Mouse (Mus musculus): ENCODE results near the gene Rbbp4. TPM values are rescaled to one million over a fixed set of nuclear protein-coding genes. Genes with fewer than 3 reads are reported as not detected.

Gene Rbbp4
- polyA plus RNA-seq, 1 experiment from 2014 or later, result 167 TPM

DNA sequence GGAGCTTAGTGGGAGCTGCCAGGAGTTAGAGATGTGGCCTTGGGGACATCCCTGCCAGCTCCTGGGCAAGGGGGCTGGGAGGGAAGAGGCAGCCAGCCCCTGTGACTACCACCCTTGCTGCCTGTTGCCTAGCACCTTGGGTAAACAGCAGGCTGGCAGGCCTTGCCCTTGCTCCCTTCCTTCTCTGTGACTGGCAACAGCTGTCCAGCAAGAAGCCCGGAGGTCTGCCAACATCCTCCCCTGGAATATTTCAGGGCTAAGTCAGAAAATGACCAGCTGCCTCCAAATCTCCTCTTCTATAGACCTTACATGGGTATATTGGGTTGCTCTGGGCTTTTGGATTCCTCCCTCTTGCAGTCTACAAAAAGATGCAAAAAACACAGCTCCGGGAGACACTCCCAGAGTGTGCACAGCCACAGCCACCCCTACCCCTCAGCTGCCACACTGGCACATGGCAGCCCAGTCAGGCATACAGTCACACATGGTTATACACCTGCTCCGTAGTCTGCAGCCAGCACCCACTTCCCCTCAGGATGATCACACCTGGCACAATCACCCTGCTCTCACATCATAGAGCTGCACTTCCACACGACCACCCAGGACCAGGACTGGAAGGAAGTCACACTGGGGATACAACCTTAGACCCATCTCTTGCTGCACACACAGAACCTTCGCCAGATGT, 49.0 kb downstream of the Rbbp4 start:
- Histone ChIP-seq H3K4me3 (ENCODE audit: low read depth, low read length) (no peak overlapping the region), H3K27me3 (ENCODE audit: insufficient read depth, low read length) (peaks cover 25% of the 10 kb centered on the region), H3K9me3 (ENCODE audit: low read length) (no peaks in the 10 kb centered on the region), H3K4me1 (ENCODE audit: insufficient read depth) (peaks cover 10% of the 10 kb centered on the region), H3K9ac (replicated peaks) (no peak overlapping the region), H3K4me2 (ENCODE audit: low read depth, low read length) (no peak overlapping the region), H3K27ac (ENCODE audit: low read depth) (no peak overlapping the region), H3K36me3 (replicated peaks; ENCODE audit: insufficient read depth, low read length) (no peaks in the 10 kb centered on the region)
- ATAC-seq (no peak), DNase-seq (no peak)
- 59% methylated on average over 5 of the region's 5 CpGs for WGBS (ENCODE audit: insufficient replicate concordance)
- TF ChIP-seq EP300 (IDR thresholded peaks at IDR 0.05; ENCODE audit: low read depth) (no peak), CTCF (IDR thresholded peaks at IDR 0.05; ENCODE audit: low read depth) (no peak)

DNA sequence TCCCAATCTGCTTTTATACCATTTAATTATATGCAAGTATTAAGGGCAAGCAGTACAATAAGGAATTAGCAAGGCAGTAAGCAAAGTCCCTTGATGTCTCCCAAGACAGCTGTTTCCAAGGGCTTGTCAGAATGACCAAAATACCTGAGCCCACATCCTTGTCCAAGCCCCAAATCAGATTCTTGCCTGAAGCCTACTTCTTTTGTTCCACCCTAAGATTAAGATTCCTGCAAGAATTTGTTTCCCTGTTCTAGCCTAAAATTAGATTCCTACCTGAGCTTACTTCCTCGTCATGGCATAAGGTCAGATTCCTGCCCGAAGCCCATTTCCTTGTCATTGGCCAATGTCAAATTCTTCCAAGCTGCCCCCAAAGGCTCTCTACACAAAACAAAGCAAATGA, 50.5 kb downstream of the Rbbp4 start:
- H3K27me3 ChIP-seq (ENCODE audit: insufficient read depth, low read length), result peaks cover 25% of the 10 kb centered on the region
- WGBS (ENCODE audit: insufficient replicate concordance), result 72% methylated on average over 2 of the region's 2 CpGs

DNA sequence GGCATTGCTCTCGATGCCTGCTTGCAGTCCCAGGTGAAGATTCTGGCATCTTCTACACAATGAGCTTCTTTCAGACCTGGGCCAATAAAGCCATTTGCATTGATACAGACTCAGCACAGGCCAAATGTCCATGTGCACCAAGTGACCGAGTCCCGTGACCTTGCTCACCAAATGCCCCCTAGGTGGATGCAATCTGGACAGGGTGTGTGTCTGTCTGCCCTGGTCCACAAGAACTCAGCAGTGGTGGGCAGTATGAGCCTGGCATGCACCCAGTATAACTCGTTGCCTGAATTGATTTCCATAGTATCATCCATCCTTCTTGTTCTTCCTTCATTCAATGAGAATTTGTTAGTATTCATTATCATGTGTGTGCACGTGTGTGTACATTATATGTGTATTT, 51.9 kb downstream of the Rbbp4 start:
- Histone ChIP-seq H3K4me3 (ENCODE audit: low read depth, low read length) (no peak overlapping the region), H3K4me1 (ENCODE audit: insufficient read depth) (peaks cover 10% of the 10 kb centered on the region), H3K36me3 (replicated peaks; ENCODE audit: insufficient read depth, low read length) (no peaks in the 10 kb centered on the region), H3K27me3 (ENCODE audit: insufficient read depth, low read length) (peaks cover 25% of the 10 kb centered on the region), H3K9me3 (ENCODE audit: low read length) (no peaks in the 10 kb centered on the region), H3K4me2 (ENCODE audit: low read depth, low read length) (no peak overlapping the region), H3K27ac (ENCODE audit: low read depth) (no peak overlapping the region), H3K9ac (replicated peaks) (no peak overlapping the region)
- no peak for ATAC-seq
- no peak for TF ChIP-seq EP300 (IDR thresholded peaks at IDR 0.05; ENCODE audit: low read depth)
- no peak for TF ChIP-seq CTCF (IDR thresholded peaks at IDR 0.05; ENCODE audit: low read depth)
- WGBS (ENCODE audit: insufficient replicate concordance), result 69% methylated on average over 5 of the region's 5 CpGs
- DNase-seq, result no peak

More for the DNA sequence above, 50.5 kb downstream of the Rbbp4 start:
- no peak for ATAC-seq
- Histone ChIP-seq H3K27ac (ENCODE audit: low read depth) (no peak overlapping the region), H3K9ac (replicated peaks) (no peak overlapping the region), H3K4me1 (ENCODE audit: insufficient read depth) (peaks cover 10% of the 10 kb centered on the region), H3K36me3 (replicated peaks; ENCODE audit: insufficient read depth, low read length) (no peaks in the 10 kb centered on the region), H3K9me3 (ENCODE audit: low read length) (no peaks in the 10 kb centered on the region), H3K4me3 (ENCODE audit: low read depth, low read length) (no peak overlapping the region), H3K4me2 (ENCODE audit: low read depth, low read length) (no peak overlapping the region)
- TF ChIP-seq EP300 (IDR thresholded peaks at IDR 0.05; ENCODE audit: low read depth) (no peak), CTCF (IDR thresholded peaks at IDR 0.05; ENCODE audit: low read depth) (no peak)
- DNase-seq, result no peak

DNA sequence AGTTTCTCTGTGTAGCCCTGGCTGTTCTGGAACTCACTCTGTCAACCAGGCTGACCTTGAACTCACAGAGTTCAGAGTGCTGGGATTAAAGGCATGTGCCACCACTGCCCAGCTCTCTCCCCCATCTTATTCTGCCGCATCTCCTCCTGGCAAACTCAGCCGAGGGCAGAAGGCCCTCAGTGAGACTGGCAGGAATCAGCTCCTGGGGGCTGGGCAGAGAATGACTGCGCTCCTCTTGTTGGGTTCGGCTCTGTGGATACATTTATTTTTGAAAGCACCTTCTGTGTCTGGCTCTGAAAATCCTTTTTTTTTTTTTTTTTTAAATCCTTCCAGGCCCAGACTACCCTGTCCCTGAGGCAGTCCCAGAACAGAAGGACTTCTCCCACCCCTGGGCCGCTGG, 52.4 kb downstream of the Rbbp4 start:
- no peak overlapping the region for H3K4me2 ChIP-seq (ENCODE audit: low read depth, low read length)
- H3K9me3 ChIP-seq (ENCODE audit: low read length), result no peaks in the 10 kb centered on the region
- TF ChIP-seq CTCF (IDR thresholded peaks at IDR 0.05; ENCODE audit: low read depth) (no peak), EP300 (IDR thresholded peaks at IDR 0.05; ENCODE audit: low read depth) (no peak)
- ATAC-seq, result no peak
- H3K9ac ChIP-seq (replicated peaks), result no peak overlapping the region
- H3K27ac ChIP-seq (ENCODE audit: low read depth), result no peak overlapping the region
- no peaks in the 10 kb centered on the region for H3K36me3 ChIP-seq (replicated peaks; ENCODE audit: insufficient read depth, low read length)
- no peak overlapping the region for H3K4me3 ChIP-seq (ENCODE audit: low read depth, low read length)
- DNase-seq, result no peak
- peaks cover 24% of the 10 kb centered on the region for H3K27me3 ChIP-seq (ENCODE audit: insufficient read depth, low read length)
- 82% methylated on average over 5 of the region's 5 CpGs for WGBS (ENCODE audit: insufficient replicate concordance)
- peaks cover 7% of the 10 kb centered on the region for H3K4me1 ChIP-seq (ENCODE audit: insufficient read depth)

DNA sequence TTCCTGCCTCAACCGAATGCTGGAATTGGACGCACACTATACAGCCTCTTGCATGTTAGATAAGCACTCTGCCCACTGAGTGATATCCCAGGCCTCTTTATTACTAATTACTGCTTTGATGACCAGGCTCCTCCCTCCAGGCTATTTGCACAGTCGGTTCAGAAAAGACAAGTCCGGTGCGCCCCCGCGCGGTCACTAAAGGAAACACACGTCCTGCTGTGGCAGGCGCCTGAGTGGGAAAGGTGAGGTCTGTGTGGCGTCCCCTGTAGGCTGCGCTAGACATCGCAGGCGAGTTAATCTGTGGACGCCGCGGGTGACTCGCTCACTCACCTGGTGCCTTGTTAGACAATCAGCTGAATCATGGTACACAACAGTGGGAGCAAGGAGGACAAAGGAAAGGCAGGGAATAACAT, 58.7 kb downstream of the Rbbp4 start:
- Histone ChIP-seq H3K4me2 (ENCODE audit: low read depth, low read length) (no peak overlapping the region), H3K9me3 (ENCODE audit: low read length) (no peaks in the 10 kb centered on the region), H3K4me1 (ENCODE audit: insufficient read depth) (peaks cover 6% of the 10 kb centered on the region; the same call in 1 of the 2 replicates), H3K4me3 (ENCODE audit: low read depth, low read length) (no peak overlapping the region), H3K9ac (replicated peaks) (no peak overlapping the region), H3K36me3 (replicated peaks; ENCODE audit: insufficient read depth, low read length) (no peaks in the 10 kb centered on the region), H3K27me3 (ENCODE audit: insufficient read depth, low read length) (no peaks in the 10 kb centered on the region), H3K27ac (ENCODE audit: low read depth) (no peak overlapping the region)
- TF ChIP-seq EP300 (IDR thresholded peaks at IDR 0.05; ENCODE audit: low read depth) (no peak), CTCF (IDR thresholded peaks at IDR 0.05; ENCODE audit: low read depth) (peak; percentile 100)
- WGBS (ENCODE audit: insufficient replicate concordance), result 3% methylated on average over 18 of the region's 18 CpGs
- DNase-seq, result peak; percentile 95
- peak; percentile 47 for ATAC-seq

DNA sequence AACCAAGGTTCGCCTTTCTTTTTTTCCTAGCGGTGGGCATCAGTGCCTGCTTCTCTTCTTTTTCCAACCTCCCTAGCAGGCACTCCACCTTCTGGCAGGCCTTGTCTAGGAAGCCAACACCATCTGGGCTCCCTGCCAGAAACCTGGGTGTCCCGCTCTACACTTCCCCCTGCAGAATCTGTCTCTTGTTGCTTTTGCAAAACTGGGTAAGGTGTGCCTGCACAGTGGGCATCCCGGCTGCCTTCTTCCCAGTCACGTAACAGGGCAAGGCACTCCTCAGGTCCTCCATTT, 62.5 kb downstream of the Rbbp4 start:
- Histone ChIP-seq H3K36me3 (replicated peaks; ENCODE audit: insufficient read depth, low read length) (no peaks in the 10 kb centered on the region), H3K27me3 (ENCODE audit: insufficient read depth, low read length) (no peaks in the 10 kb centered on the region), H3K9me3 (ENCODE audit: low read length) (no peaks in the 10 kb centered on the region), H3K4me2 (ENCODE audit: low read depth, low read length) (peak overlapping the region; percentile 47), H3K9ac (replicated peaks) (no peak overlapping the region), H3K4me3 (ENCODE audit: low read depth, low read length) (no peak overlapping the region), H3K27ac (ENCODE audit: low read depth) (peak overlapping the region; percentile 76), H3K4me1 (ENCODE audit: insufficient read depth) (peaks cover 6% of the 10 kb centered on the region; the same call in 1 of the 2 replicates)
- peak; percentile 72 for DNase-seq
- TF ChIP-seq CTCF (IDR thresholded peaks at IDR 0.05; ENCODE audit: low read depth), result peak; percentile 40
- TF ChIP-seq EP300 (IDR thresholded peaks at IDR 0.05; ENCODE audit: low read depth), result no peak
- peak; percentile 62 for ATAC-seq
- 54% methylated on average over 5 of the region's 5 CpGs for WGBS (ENCODE audit: insufficient replicate concordance)

Measured in liver, postnatal 0 days (tissue).